In genomic region chr12:79191701-79192100, GRCm38 (mm10) we compare ENCODE assay signal across 8 mouse cellular contexts. TPM values are rescaled to one million over a fixed set of nuclear protein-coding genes. Genes with fewer than 3 reads are reported as not detected.
DNase-seq lines count a peak whose midpoint lies in the region; TF ChIP-seq lines count a peak whose summit lies in the region.

No protein-coding gene starts in this region.

- peaks cover 4% of the 10 kb centered on the region for H3K4me1 ChIP-seq in cortical plate, adult 2 months (ENCODE audit: control insufficient read depth, insufficient read depth, low read length)

- peak; percentile 47 for TF ChIP-seq CTCF in cortical plate, adult 2 months (IDR thresholded peaks at IDR 0.05; ENCODE audit: extremely low read depth, insufficient read depth, low read length)

- TF ChIP-seq POLR2A in cortical plate, adult 2 months (IDR thresholded peaks at IDR 0.05; ENCODE audit: extremely low read depth, insufficient read depth, low read length), result peak; percentile 53; the same call in 1 of the 2 replicates

- no peak overlapping the region for H3K27ac ChIP-seq in cortical plate, adult 2 months (ENCODE audit: insufficient read depth, low read length)

- intact Hi-C loops in left cerebral cortex, postnatal 25 days (cut with DNase I), result loop anchor here (5.0 kb wide), 1 partner anchor 71 kb away; no protein-coding TSS in a partner anchor

- peak; percentile 63 to 67 for DNase-seq in adrenal gland, adult 18-20 months (ENCODE audit: low spot score in 2 of 2)
- peak; percentile 33 to 57 for DNase-seq in gastrocnemius, adult 8-10 months (ENCODE audit: low spot score in 2 of 2)
- DNase-seq in hindlimb bud, embryonic 11.5 days (ENCODE audit: extremely low spot score, low read depth, low spot score), result peak; percentile 73
- peak; percentile 66 to 84 for DNase-seq in left cerebral cortex, postnatal 25 days (ENCODE audit: low spot score in 2 of 2)
- DNase-seq in mesoderm, embryonic 11.5 days (ENCODE audit: low read depth, low spot score), result peak; percentile 87
- DNase-seq in right cerebral cortex, postnatal 36 days (ENCODE audit: low spot score in 2 of 2), result peak; percentile 54 to 64
- peak; percentile 66 to 79 for DNase-seq in urinary bladder, postnatal 4 days (ENCODE audit: low spot score in 2 of 2)

- peak overlapping the region; percentile 46 for H3K4me3 ChIP-seq in cortical plate, adult 2 months (ENCODE audit: insufficient read depth, low read length)

RNA-seq across cellular contexts. Expression of gene Rdh11, which starts 0.4 kb away (rescaled TPM):
- total RNA-seq in adrenal gland, adult 18-20 months (2021), result 10 to 100 TPM; 18.6 to 20.2 TPM
- polyA plus RNA-seq in cortical plate, adult 2 months (2012; rRNA removed), result 19.1 and 21.9 TPM in 2 replicates
- 1 to 10 TPM; 1.5 to 2.6 (median 2.1) TPM for total RNA-seq in gastrocnemius, adult 8-10 months (2022)
- total RNA-seq in left cerebral cortex, postnatal 25 days (2021), result 10 to 100 TPM; 19.6 to 21.3 TPM

RNA-seq across cellular contexts. Expression of gene Rdh12, which starts 17.0 kb away (rescaled TPM):
- total RNA-seq in adrenal gland, adult 18-20 months (2021), result under 1 TPM; 0.53 to 0.64 TPM
- 2.6 and 3.0 TPM in 2 replicates for polyA plus RNA-seq in cortical plate, adult 2 months (2012; rRNA removed)
- not detected for total RNA-seq in gastrocnemius, adult 8-10 months (2022)
- 1 to 10 TPM; 1.4 to 2.1 TPM for total RNA-seq in left cerebral cortex, postnatal 25 days (2021)

RNA-seq across cellular contexts. Expression of gene Vti1b, which starts 19.2 kb away (rescaled TPM):
- total RNA-seq in adrenal gland, adult 18-20 months (2021), result 100 to 1,000 TPM; 121 to 131 TPM
- 188 and 189 TPM in 2 replicates for polyA plus RNA-seq in cortical plate, adult 2 months (2012; rRNA removed)
- 100 to 1,000 TPM in 1 of 4 experiments, 10 to 100 TPM in 3; 89.4 to 121 (median 93.7) TPM for total RNA-seq in gastrocnemius, adult 8-10 months (2022)
- 100 to 1,000 TPM; 243 to 249 TPM for total RNA-seq in left cerebral cortex, postnatal 25 days (2021)

Comparison
In these comparisons a context has a peak if more than half of its experiments do, and no peak if none do; other contexts are left out.
1. RNA of gene Rdh11, which starts 0.4 kb away (total RNA-seq): 19.6 to 21.3 TPM in left cerebral cortex, postnatal 25 days and 18.6 to 20.2 TPM in adrenal gland, adult 18-20 months; 1.5 to 2.6 TPM in gastrocnemius, adult 8-10 months; every median in the first group is over 4 times any median in the second.
2. Peak in every context shown above with its lines, with median percentiles within 50 percentile points of each other: DNase-seq.